Mouse (Mus musculus): ENCODE measurements around the gene Sfmbt1. TPM values are rescaled to one million over a fixed set of nuclear protein-coding genes. Genes with fewer than 3 reads are reported as not detected.

Gene Sfmbt1
- polyA plus RNA-seq, 1 experiment from 2014 or later: 17.1 TPM

DNA sequence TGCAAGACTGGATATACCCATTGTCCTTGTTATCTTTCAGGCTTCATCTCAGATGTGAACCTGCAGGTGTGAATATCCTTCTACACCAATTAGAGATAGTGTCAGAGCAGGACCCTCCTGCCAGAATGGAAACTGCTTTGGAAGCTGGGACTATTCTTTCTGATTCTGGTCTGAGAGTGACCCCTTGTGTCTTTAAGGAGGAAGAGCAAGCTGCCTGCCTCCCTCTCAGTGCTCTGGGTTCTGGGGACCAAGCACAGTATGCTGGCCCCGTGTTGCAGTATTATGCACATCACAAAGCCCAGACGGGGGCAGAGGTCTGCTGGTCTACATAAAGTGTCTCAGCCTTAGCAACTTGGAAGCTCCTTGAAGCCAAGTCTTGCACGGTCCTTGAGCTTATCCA lies 150.7 kb downstream of the Sfmbt1 start:
- H3K27ac ChIP-seq: no peak overlapping the region
- WGBS (ENCODE audit: insufficient replicate concordance): 67% methylated on average over 3 of the region's 3 CpGs
- H3K4me3 ChIP-seq: no peak overlapping the region
- no peak for ATAC-seq
- no peaks in the 10 kb centered on the region for H3K9me3 ChIP-seq (replicated peaks)
- H3K36me3 ChIP-seq: peaks cover 29% of the 10 kb centered on the region
- no peaks in the 10 kb centered on the region for H3K27me3 ChIP-seq (replicated peaks)
- H3K4me2 ChIP-seq: no peak overlapping the region
- H3K9ac ChIP-seq: no peak overlapping the region
- H3K4me1 ChIP-seq: peaks cover 31% of the 10 kb centered on the region

DNA sequence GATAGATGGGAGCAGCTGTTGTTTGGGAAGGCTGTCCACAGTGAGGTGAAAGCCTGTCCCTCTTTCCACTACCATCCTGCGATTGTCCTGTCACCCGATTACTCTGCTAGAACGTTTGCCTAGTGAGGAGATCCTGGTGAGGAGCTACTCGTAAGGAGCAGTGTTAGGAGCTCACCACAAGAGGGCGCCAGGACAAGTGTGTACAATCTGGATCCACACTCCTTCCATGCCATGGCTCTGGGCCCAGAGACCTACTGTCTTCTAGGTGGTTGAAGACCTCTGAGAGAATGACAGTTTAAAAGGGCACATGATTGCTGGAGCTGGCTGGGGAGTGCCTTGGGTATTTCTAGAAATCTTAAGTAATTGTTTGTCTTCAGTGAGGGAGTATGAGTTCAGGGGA lies 152.4 kb downstream of the Sfmbt1 start:
- Histone ChIP-seq H3K9ac (no peak overlapping the region), H3K36me3 (peaks cover 37% of the 10 kb centered on the region), H3K27ac (no peak overlapping the region), H3K27me3 (replicated peaks) (no peaks in the 10 kb centered on the region), H3K4me1 (peaks cover 28% of the 10 kb centered on the region), H3K4me3 (no peak overlapping the region), H3K4me2 (no peak overlapping the region), H3K9me3 (replicated peaks) (no peaks in the 10 kb centered on the region)
- 21% methylated on average over 5 of the region's 5 CpGs for WGBS (ENCODE audit: insufficient replicate concordance)
- ATAC-seq: peak; percentile 23; the same call in 1 of the 2 replicates

DNA sequence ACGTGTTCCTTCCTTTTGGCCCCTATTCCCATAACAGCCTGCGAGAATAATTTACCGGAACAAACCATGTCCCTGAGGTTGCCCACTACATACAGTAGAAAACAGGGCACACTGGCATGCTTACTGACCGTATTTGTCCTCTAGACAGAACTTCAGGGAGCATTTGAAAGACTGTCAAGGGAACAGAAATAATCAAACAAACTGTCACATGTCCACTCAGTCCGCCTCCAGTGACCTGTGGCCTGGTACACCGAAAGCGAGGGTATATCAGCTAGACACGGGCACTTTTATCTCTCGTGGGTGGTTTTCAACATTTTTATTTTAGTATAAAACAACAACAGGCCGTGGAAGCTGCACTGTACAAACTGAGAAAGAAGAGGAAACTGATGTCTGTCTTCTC lies 154.2 kb downstream of the Sfmbt1 start:
- Histone ChIP-seq H3K4me2 (no peak overlapping the region), H3K36me3 (peaks cover 45% of the 10 kb centered on the region), H3K27ac (peak overlapping the region; percentile 67; the same call in 1 of the 2 replicates), H3K4me3 (no peak overlapping the region), H3K9me3 (replicated peaks) (no peaks in the 10 kb centered on the region), H3K4me1 (peaks cover 26% of the 10 kb centered on the region), H3K27me3 (replicated peaks) (no peaks in the 10 kb centered on the region), H3K9ac (no peak overlapping the region)
- ATAC-seq: no peak
- WGBS (ENCODE audit: insufficient replicate concordance): 68% methylated on average over 10 of the region's 10 CpGs

DNA sequence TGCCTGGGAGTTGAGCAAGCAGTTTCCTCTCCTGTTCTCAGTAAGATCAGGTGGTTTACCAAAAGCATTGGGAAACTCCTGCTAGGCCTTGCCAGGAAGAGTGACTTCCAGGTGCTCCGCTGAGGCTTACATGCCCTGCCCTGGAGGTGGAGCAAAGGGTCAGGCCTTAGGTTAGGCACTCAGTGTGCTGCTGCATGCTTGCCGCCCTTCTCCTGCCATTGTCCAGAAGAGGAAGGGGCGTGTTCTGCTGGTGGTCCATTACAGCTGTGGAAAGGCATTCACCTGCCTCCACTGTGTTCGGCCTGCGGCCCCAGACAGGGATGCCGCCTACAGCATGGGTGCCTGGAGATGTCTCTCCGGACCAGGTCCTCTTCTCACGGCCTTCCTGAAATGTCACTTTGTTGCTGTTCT lies 154.7 kb downstream of the Sfmbt1 start:
- 0 out of 2 replicates have a peak, but pooled peaks have one; percentile 12 for ATAC-seq
- no peaks in the 10 kb centered on the region for H3K27me3 ChIP-seq (replicated peaks)
- no peak overlapping the region for H3K4me3 ChIP-seq
- peaks cover 32% of the 10 kb centered on the region for H3K4me1 ChIP-seq
- no peaks in the 10 kb centered on the region for H3K9me3 ChIP-seq (replicated peaks)
- H3K9ac ChIP-seq: no peak overlapping the region
- H3K27ac ChIP-seq: peak overlapping the region; percentile 67
- WGBS (ENCODE audit: insufficient replicate concordance): 73% methylated on average over 8 of the region's 8 CpGs
- H3K4me2 ChIP-seq: no peak overlapping the region
- H3K36me3 ChIP-seq: peaks cover 48% of the 10 kb centered on the region

DNA sequence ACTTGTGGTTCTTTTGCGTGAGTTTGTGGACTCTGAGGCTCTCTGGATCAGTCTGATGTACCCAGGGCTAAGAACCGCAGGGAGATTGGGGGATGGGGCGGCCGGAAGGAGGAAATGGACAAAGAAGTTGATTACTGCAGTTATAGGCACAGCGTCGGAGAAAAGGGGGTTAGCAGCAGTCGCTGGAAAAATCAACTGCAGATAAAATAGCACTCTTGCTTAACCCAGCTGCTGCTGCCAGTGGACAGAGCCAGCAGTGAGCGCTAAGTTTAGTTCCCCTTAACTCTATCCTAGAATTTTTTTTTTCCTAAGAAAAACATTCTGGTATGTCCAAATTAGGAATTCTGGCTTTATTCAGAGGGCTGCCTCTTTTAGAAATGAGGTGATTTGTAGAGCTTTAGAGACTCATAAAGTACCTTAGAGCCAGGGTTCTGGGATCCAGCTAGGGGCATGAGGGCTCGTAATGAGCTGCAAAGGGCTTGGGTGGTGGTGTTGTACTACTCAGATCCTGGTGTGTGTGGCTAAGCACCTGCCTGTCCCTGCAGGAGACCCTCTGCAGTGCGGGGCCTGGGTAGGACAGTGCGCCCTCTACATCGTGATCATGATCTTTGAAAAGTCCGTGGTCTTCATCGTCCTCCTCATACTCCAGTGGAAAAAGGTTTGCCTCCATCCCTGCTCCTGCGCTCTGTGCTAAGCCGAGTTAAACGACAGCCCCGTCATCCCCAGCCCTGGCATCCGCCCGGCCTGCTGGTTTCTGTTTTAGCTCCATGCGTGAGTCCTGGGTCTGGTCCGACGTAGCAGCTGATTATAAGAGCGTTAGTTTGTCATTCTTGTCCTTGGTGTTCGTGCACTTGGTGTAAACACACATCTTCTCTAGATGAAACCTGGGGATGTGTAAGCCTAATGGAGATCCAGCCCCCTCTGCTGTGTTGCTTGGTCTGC lies 155.8 kb downstream of the Sfmbt1 start:
- Histone ChIP-seq H3K27ac (peak overlapping the region; percentile 67), H3K36me3 (peaks cover 40% of the 10 kb centered on the region), H3K9me3 (replicated peaks) (no peaks in the 10 kb centered on the region), H3K4me3 (no peak overlapping the region), H3K4me2 (no peak overlapping the region), H3K27me3 (replicated peaks) (no peaks in the 10 kb centered on the region), H3K4me1 (peaks cover 41% of the 10 kb centered on the region), H3K9ac (no peak overlapping the region)
- WGBS (ENCODE audit: insufficient replicate concordance): 69% methylated on average over 25 of the region's 25 CpGs
- ATAC-seq: no peak

Other genes starting within 250 kb of the Sfmbt1 start
- gene Dcp1a, start 235.3 kb upstream of the Sfmbt1 start, polyA plus RNA-seq (2016; fragmentation: Nextera tagmentation; extraction: Ambion mirVana): 15.2 TPM in 2 replicates
- gene Cacna1d, start 223.4 kb upstream of the Sfmbt1 start, polyA plus RNA-seq (2016; fragmentation: Nextera tagmentation; extraction: Ambion mirVana): 0.37 and 0.46 TPM in 2 replicates
- 267 and 280 TPM in 2 replicates for gene Tkt, start 166.5 kb upstream of the Sfmbt1 start, polyA plus RNA-seq (2016; fragmentation: Nextera tagmentation; extraction: Ambion mirVana)
- gene Prkcd, start 88.6 kb upstream of the Sfmbt1 start, polyA plus RNA-seq (2016; fragmentation: Nextera tagmentation; extraction: Ambion mirVana): 22.9 and 23.1 TPM in 2 replicates
- gene Rft1, start 60.5 kb upstream of the Sfmbt1 start, polyA plus RNA-seq (2016; fragmentation: Nextera tagmentation; extraction: Ambion mirVana): 5.9 and 6.5 TPM in 2 replicates
- gene Tmem110, start 110.7 kb downstream of the Sfmbt1 start, polyA plus RNA-seq (2016; fragmentation: Nextera tagmentation; extraction: Ambion mirVana): 16.1 and 17.3 TPM in 2 replicates
- gene Mustn1, start 164.4 kb downstream of the Sfmbt1 start, polyA plus RNA-seq (2016; fragmentation: Nextera tagmentation; extraction: Ambion mirVana): 0.49 and 0.51 TPM in 2 replicates
- gene Itih4, start 171.6 kb downstream of the Sfmbt1 start, polyA plus RNA-seq (2016; fragmentation: Nextera tagmentation; extraction: Ambion mirVana): 8.8 and 9.2 TPM in 2 replicates
- gene Itih3, start 208.9 kb downstream of the Sfmbt1 start, polyA plus RNA-seq (2016; fragmentation: Nextera tagmentation; extraction: Ambion mirVana): 74.1 and 74.2 TPM in 2 replicates
- 20.1 and 21.2 TPM in 2 replicates for gene Itih1, start 228.4 kb downstream of the Sfmbt1 start, polyA plus RNA-seq (2016; fragmentation: Nextera tagmentation; extraction: Ambion mirVana)
- gene Nek4, start 236.5 kb downstream of the Sfmbt1 start, polyA plus RNA-seq (2016; fragmentation: Nextera tagmentation; extraction: Ambion mirVana): 9.3 and 9.4 TPM in 2 replicates